Mouse (Mus musculus): ENCODE data around the gene Dusp1. TPM values are rescaled to one million over a fixed set of nuclear protein-coding genes. Genes with fewer than 3 reads are reported as not detected.
A peak's percentile ranks its signal among the peaks of the same experiment; 100 is the strongest.

Gene Dusp1
- total RNA-seq, 4 experiments from 2014 or later, result 49.6 to 99.2 (median 59.4) TPM

- DNase-seq (ENCODE audit: low spot score in 2 of 2), result peak in 1 of 2 experiments; percentile 61
These were observed 58.9 kb downstream of the Dusp1 start for GRCm38 (mm10) chr17:26502808-26503671.

DNA sequence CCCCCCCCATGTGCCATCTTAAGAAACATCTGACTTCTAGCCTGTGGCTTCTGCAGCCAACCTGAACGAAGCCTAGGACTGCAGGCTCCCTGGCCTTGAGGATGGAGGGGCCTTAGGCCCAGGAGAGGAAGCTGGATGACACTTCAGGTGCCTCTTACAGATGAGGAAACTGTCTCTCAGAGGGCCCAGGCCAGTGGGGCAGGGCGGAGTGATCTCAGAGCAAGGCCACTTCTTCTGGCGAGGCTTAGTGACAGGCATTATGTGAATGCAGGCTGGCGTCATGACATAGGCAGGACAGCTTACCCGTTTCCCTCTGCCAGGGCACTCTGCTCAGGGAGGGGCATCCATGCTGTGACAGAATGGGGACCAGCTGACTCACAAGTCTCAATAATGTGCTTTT lies 60.1 kb downstream of the Dusp1 start:
- no peak for DNase-seq (ENCODE audit: low spot score in 2 of 2)

GRCm38 (mm10) chr17:26498626-26499025 lies 63.3 kb downstream of the Dusp1 start:
- DNase-seq (ENCODE audit: low spot score in 2 of 2), result no peak

DNA sequence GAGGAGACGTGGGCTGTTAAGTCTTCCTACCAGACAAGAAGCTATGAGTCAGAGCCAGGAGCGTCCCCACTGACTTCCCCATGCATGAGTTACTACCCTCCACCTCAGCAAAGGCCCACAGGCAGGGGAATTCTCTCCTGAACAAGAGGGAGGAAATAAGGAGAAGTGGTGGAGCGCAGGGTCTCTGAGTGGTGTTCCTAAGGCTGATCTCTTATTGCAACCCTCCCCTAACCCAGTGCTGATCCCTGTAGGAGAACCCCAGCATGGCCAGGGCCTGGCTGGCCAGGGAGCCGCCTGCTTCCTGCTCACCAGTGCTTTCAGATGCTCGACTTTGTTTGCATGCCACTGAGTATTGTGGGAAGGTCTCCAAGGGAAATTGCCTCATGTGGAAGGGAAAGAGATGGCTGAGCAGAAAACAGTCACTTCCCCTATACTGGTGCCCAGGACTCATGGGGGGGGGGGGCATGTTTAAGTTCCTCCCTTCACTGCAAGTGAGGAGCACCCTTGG lies 64.5 kb downstream of the Dusp1 start:
- DNase-seq (ENCODE audit: low spot score in 2 of 2), result no peak

GRCm38 (mm10) chr17:26494642-26495468 lies 67.1 kb downstream of the Dusp1 start:
- no peak for DNase-seq (ENCODE audit: low spot score in 2 of 2)

- DNase-seq (ENCODE audit: low spot score in 2 of 2), result no peak
These were observed 69.7 kb downstream of the Dusp1 start for GRCm38 (mm10) chr17:26492246-26492645.

DNA sequence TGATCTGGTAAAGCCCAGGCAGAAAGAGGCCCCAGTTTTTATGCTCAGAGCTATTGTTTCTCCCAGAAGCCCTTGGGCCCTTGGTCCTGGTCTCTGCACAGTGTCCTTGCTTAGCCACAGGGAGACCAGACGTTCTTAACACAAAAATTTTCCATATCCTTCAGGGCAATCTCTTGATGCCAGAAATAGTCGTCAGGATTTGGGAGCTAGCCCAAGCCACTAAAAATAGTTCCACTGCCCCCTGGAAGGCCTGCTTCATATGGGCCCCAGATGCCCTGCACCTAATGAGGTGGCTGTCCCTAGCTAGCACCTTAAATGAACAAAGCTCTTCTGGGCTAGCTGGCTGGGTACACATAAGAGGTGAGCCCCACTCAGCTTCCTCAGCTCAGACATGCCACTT lies 71.0 kb downstream of the Dusp1 start:
- peak; percentile 66 to 73 for DNase-seq (ENCODE audit: low spot score in 2 of 2)

DNA sequence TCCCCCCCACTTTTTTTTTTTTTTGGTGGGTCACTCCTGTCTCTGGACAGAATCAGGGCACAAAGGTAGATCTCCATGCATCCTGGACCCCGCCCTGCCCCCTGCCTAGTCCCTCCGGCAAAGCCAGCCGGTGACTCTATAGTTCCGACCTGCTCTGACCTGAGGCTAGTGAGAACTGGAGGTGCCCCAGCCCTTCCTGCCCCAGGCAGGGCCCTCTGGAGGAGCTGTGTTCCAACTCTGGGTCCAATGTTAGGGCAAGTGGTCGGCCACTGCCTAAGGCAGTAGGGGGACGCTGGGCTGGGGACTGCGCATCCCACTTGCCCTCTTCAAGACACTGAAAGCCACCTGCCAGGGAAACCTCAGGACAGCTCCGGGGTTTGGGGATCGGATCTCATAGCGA lies 71.9 kb downstream of the Dusp1 start:
- DNase-seq (ENCODE audit: low spot score in 2 of 2), result no peak

GRCm38 (mm10) chr17:26488711-26489403 lies 73.1 kb downstream of the Dusp1 start:
- peak; percentile 84 to 88 for DNase-seq (ENCODE audit: low spot score in 2 of 2)

GRCm38 (mm10) chr17:26487917-26488316 lies 74.0 kb downstream of the Dusp1 start:
- no peak for DNase-seq (ENCODE audit: low spot score in 2 of 2)

GRCm38 (mm10) chr17:26487266-26487665 lies 74.7 kb downstream of the Dusp1 start:
- peak in 1 of 2 experiments; percentile 65 for DNase-seq (ENCODE audit: low spot score in 2 of 2)

DNA sequence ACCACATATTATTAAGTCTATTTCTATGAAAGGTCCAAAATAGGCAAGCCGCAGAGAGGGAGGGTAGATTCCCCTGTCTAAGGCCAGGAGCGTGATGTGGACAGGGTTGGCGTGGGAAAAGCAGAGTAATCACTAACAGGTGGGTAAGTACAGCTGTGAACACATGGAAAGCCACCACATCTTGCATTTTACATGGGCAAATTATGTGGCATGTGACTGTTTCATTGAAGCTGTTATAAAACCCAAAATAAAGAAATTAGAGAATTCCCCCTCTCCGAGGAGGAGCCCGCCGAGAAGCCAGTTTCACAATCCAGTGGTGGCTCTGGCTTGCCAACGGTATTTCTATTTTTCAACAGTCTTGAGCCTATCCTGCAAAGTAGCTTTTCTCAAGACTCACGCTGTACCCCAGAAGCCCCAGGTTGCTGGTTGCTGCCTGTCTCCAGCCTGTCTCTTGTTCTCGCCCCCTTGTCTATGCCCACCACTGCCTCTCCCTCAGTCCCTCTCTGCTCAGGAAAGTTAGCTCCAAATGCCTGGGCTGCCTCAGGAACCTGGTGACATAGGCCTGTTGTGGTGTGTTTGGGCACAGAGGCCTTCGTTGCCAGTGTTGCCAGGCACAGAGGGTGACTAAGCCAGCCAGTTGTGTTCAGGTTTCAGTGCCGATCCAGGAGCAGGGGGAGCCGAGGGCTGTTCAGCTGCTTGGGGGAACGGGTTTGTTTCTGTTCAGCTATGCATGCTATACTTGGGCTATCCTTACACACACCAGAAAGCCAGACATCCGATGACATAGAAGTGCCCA lies 77.1 kb downstream of the Dusp1 start:
- DNase-seq (ENCODE audit: low spot score in 2 of 2), result peak in 1 of 2 experiments; percentile 71

- DNase-seq (ENCODE audit: low spot score in 2 of 2), result no peak
These were observed 81.0 kb downstream of the Dusp1 start for GRCm38 (mm10) chr17:26480956-26481355.

- no peak for DNase-seq (ENCODE audit: low spot score in 2 of 2)
These were observed 82.3 kb downstream of the Dusp1 start for GRCm38 (mm10) chr17:26479619-26480018.

GRCm38 (mm10) chr17:26478672-26479071 lies 83.3 kb downstream of the Dusp1 start:
- DNase-seq (ENCODE audit: low spot score in 2 of 2), result no peak

DNA sequence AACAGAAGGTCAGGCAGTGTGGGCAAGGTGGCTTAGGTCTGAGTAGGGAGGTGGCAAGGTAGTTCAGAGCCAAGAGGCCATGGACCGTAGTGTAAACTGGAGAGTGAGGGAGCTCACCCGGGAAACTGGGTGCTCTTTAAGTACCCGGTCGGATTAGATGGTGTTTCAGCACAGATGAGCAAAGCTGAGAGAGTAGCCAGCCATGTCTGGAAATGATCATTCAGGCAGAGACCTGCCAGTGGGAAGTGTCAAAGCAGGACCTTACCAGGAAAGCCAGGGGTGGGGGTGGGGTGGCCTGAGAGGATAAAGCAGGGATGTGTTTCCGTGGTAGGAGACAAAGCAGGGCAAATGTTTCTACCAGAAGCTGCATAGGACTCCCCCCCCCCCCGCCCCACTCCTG lies 85.1 kb downstream of the Dusp1 start:
- no peak for DNase-seq (ENCODE audit: low spot score in 2 of 2)

- DNase-seq (ENCODE audit: low spot score in 2 of 2), result no peak
These were observed 93.6 kb downstream of the Dusp1 start for GRCm38 (mm10) chr17:26468102-26468894.

DNA sequence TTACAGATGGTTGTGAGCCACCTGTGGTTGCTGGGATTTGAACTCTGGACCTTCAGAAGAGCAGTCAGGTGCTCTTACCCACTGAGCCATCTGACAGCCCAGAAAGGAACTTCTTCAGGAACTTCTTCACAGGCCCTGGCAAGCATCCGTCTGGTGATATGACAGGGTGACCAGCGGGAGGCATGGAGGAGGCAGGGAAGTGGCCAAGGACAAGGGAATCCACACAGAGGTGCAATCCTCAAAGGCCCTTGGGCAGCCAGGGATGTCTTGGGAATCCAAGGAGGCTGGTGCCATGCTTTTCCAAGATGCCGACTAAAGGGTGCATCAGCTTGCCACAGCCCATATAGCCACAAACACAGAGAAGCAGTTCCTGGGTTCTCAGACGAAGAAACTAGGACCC lies 94.3 kb downstream of the Dusp1 start:
- DNase-seq (ENCODE audit: low spot score in 2 of 2), result no peak

DNA sequence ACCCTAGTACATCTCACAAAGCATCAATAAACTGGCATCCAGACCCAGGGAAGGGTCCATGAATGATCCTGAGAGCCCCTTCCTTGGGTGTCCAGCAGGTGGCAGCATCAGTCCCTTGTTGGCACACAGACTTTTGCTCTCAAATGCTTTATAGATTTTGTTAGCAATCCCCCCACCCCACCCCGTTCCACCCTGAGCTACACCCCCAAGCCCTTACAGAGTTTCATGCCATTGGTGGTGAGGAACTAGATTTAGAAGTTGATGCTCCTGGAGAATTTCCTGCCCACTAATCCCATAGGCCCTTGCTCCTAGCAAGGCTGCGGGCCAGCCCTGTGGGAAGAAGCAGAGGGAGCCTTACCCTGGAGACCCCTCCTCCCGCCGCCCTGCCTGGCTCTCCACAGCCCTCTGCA lies 95.2 kb downstream of the Dusp1 start:
- DNase-seq (ENCODE audit: low spot score in 2 of 2), result peak; percentile 72 to 74

- DNase-seq (ENCODE audit: low spot score in 2 of 2), result no peak
These were observed 97.0 kb downstream of the Dusp1 start for GRCm38 (mm10) chr17:26464972-26465371.
